ENCODE assay signal across 8 mouse cellular contexts in genomic region chr7:110018117-110018630, GRCm38 (mm10). TPM values are rescaled to one million over a fixed set of nuclear protein-coding genes. Genes with fewer than 3 reads are reported as not detected.
DNase-seq lines count a peak whose midpoint lies in the region; ATAC-seq and TF ChIP-seq lines count a peak whose summit lies in the region.

Gene Ipo7, plus strand, starts transcription at chr7:110018274.

- under 1% methylated on average over 48 of the region's 48 CpGs for WGBS in forebrain, embryonic 10.5 days
- WGBS in heart, embryonic 15.5 days: under 1% methylated on average over 48 of the region's 48 CpGs
- WGBS in liver, embryonic 14.5 days (ENCODE audit: insufficient replicate concordance): under 1% methylated on average over 48 of the region's 48 CpGs
- 0% methylated on average over 48 of the region's 48 CpGs for WGBS in neural tube, embryonic 11.5 days
- WGBS in stomach, postnatal 0 days: under 1% methylated on average over 48 of the region's 48 CpGs

- peak within 1 kb of the TSS; percentile 99 for H3K4me3 ChIP-seq in forebrain, embryonic 10.5 days
- peak within 1 kb of the TSS; percentile 95 for H3K4me3 ChIP-seq in heart, embryonic 15.5 days
- peak within 1 kb of the TSS; percentile 81 to 95 for H3K4me3 ChIP-seq in liver, embryonic 14.5 days (ENCODE audit: insufficient read depth in 1 of 2, low read depth in 2 of 2, low read length in 2 of 2)
- H3K4me3 ChIP-seq in neural tube, embryonic 11.5 days (ENCODE audit: low read depth, low read length): peak within 1 kb of the TSS; percentile 99
- peak within 1 kb of the TSS; percentile 98 for H3K4me3 ChIP-seq in stomach, postnatal 0 days (ENCODE audit: low read depth, low read length)

- peaks cover 16% of the 10 kb centered on the region for H3K4me1 ChIP-seq in forebrain, embryonic 10.5 days
- H3K4me1 ChIP-seq in heart, embryonic 15.5 days (replicated peaks): peaks cover 8% of the 10 kb centered on the region
- H3K4me1 ChIP-seq in liver, embryonic 14.5 days (replicated peaks; ENCODE audit: control insufficient read depth in 2 of 2, insufficient read depth in 2 of 2, low read length in 1 of 2): peaks cover 4 to 11% of the 10 kb centered on the region in 2 experiments
- no peaks in the 10 kb centered on the region for H3K4me1 ChIP-seq in neural tube, embryonic 11.5 days (ENCODE audit: control insufficient read depth, insufficient read depth, low read length)
- H3K4me1 ChIP-seq in stomach, postnatal 0 days (replicated peaks; ENCODE audit: control insufficient read depth, insufficient read depth): no peaks in the 10 kb centered on the region

- peak; percentile 24; the same call in 1 of the 2 replicates for TF ChIP-seq CTCF in liver, embryonic 14.5 days (IDR thresholded peaks at IDR 0.05; ENCODE audit: low read depth)
- peak; percentile 24; the same call in 1 of the 2 replicates for TF ChIP-seq CTCF in stomach, postnatal 0 days (IDR thresholded peaks at IDR 0.05; ENCODE audit: low read depth)

- H3K9me3 ChIP-seq in forebrain, embryonic 10.5 days: no peaks in the 10 kb centered on the region; the same call in 1 of the 2 replicates
- H3K9me3 ChIP-seq in heart, embryonic 15.5 days (replicated peaks): no peaks in the 10 kb centered on the region
- H3K9me3 ChIP-seq in liver, embryonic 14.5 days (ENCODE audit: control insufficient read depth, low read length): no peaks in the 10 kb centered on the region
- H3K9me3 ChIP-seq in neural tube, embryonic 11.5 days (ENCODE audit: control insufficient read depth, low read length): no peaks in the 10 kb centered on the region
- H3K9me3 ChIP-seq in stomach, postnatal 0 days (ENCODE audit: control insufficient read depth, low read length): no peaks in the 10 kb centered on the region

- ATAC-seq in CD4-positive, CD25-positive, alpha-beta regulatory T cell, adult 4 months: peak; percentile 97
- peak; percentile 97 for ATAC-seq in heart, embryonic 15.5 days (replicated peaks; ENCODE audit: insufficient number of reproducible peaks, insufficient read depth, low FRiP score, low read depth)
- ATAC-seq in liver, embryonic 14.5 days (ENCODE audit: insufficient read depth): peak; percentile 90
- peak; percentile 98 for ATAC-seq in neural tube, embryonic 11.5 days (ENCODE audit: insufficient read depth, low FRiP score, low TSS enrichment)
- ATAC-seq in stomach, postnatal 0 days (ENCODE audit: low FRiP score, low TSS enrichment): peak; percentile 97

- no peak for TF ChIP-seq EP300 in liver, embryonic 14.5 days (IDR thresholded peaks at IDR 0.05; ENCODE audit: low read depth)
- TF ChIP-seq EP300 in stomach, postnatal 0 days (optimal IDR thresholded peaks at IDR 0.05): no peak

- H3K27me3 ChIP-seq in forebrain, embryonic 10.5 days (ENCODE audit: poor library complexity, severe bottlenecking): no peaks in the 10 kb centered on the region
- no peaks in the 10 kb centered on the region for H3K27me3 ChIP-seq in heart, embryonic 15.5 days
- H3K27me3 ChIP-seq in liver, embryonic 14.5 days (ENCODE audit: control insufficient read depth, insufficient read depth, low read length): no peaks in the 10 kb centered on the region
- H3K27me3 ChIP-seq in neural tube, embryonic 11.5 days (ENCODE audit: control insufficient read depth, insufficient read depth, low read length): no peaks in the 10 kb centered on the region
- H3K27me3 ChIP-seq in stomach, postnatal 0 days (ENCODE audit: control insufficient read depth, insufficient read depth, low read length): no peaks in the 10 kb centered on the region

- peak within 1 kb of the TSS; percentile 98 for H3K9ac ChIP-seq in heart, embryonic 15.5 days
- H3K9ac ChIP-seq in liver, embryonic 14.5 days (replicated peaks): peak within 1 kb of the TSS; percentile 80
- peak within 1 kb of the TSS; percentile 96 for H3K9ac ChIP-seq in neural tube, embryonic 11.5 days (ENCODE audit: low read length)
- H3K9ac ChIP-seq in stomach, postnatal 0 days (ENCODE audit: low read length): peak within 1 kb of the TSS; percentile 96

- peak within 1 kb of the TSS; percentile 98 for H3K27ac ChIP-seq in forebrain, embryonic 10.5 days
- H3K27ac ChIP-seq in heart, embryonic 15.5 days: peak within 1 kb of the TSS; percentile 95
- peak within 1 kb of the TSS; percentile 46 for H3K27ac ChIP-seq in liver, embryonic 14.5 days
- peak within 1 kb of the TSS; percentile 72 for H3K27ac ChIP-seq in neural tube, embryonic 11.5 days (ENCODE audit: low read depth, low read length)
- peak within 1 kb of the TSS; percentile 97 for H3K27ac ChIP-seq in stomach, postnatal 0 days (replicated peaks)

- DNase-seq in c-Kit-negative CD71-positive TER-119-positive erythroid progenitor cells, embryonic 14.5 days (ENCODE audit: low read depth, low spot score): peak; percentile 77
- DNase-seq in forebrain, embryonic 10.5 days (ENCODE audit: extremely low spot score, low spot score): peak; percentile 93
- peak; percentile 95 to 97 for DNase-seq in kidney, postnatal 25 days
- DNase-seq in liver, embryonic 14.5 days (ENCODE audit: low read depth in 3 of 3, low spot score in 3 of 3): peak; percentile 79 to 83 (median 80)
- DNase-seq in neural tube, embryonic 11.5 days (ENCODE audit: low spot score): peak; percentile 94
- peak; percentile 94 for DNase-seq in stomach, postnatal 0 days (ENCODE audit: low spot score)

- peak within 1 kb of the TSS; percentile 80 for H3K4me2 ChIP-seq in heart, embryonic 15.5 days
- peak within 1 kb of the TSS; percentile 95 for H3K4me2 ChIP-seq in liver, embryonic 14.5 days (ENCODE audit: low read depth)
- peak within 1 kb of the TSS; percentile 60 for H3K4me2 ChIP-seq in neural tube, embryonic 11.5 days (ENCODE audit: low read depth)
- H3K4me2 ChIP-seq in stomach, postnatal 0 days (replicated peaks; ENCODE audit: low read depth): peak within 1 kb of the TSS; percentile 84

- peaks cover 30% of the 10 kb centered on the region for H3K36me3 ChIP-seq in forebrain, embryonic 10.5 days (replicated peaks)
- no peaks in the 10 kb centered on the region for H3K36me3 ChIP-seq in heart, embryonic 15.5 days
- H3K36me3 ChIP-seq in liver, embryonic 14.5 days (replicated peaks; ENCODE audit: control insufficient read depth, insufficient read depth, low read depth): no peaks in the 10 kb centered on the region; the same call in 1 of the 2 replicates
- H3K36me3 ChIP-seq in neural tube, embryonic 11.5 days (ENCODE audit: control insufficient read depth, insufficient read depth, low read length): no peaks in the 10 kb centered on the region
- no peaks in the 10 kb centered on the region for H3K36me3 ChIP-seq in stomach, postnatal 0 days (ENCODE audit: control insufficient read depth, insufficient read depth, low read length)

RNA-seq across cellular contexts. Expression of gene Ipo7, which starts in this region (rescaled TPM):
- polyA plus RNA-seq in CD4-positive, CD25-positive, alpha-beta regulatory T cell, adult 4 months (2017; shearing (Covaris generic)): 10 to 100 TPM; 24.0 to 33.0 TPM
- polyA plus RNA-seq in forebrain, embryonic 10.5 days (2016; fragmentation: Nextera tagmentation; extraction: Ambion mirVana): 62.7 and 65.9 TPM in 2 replicates
- 34.3 and 35.3 TPM in 2 replicates for polyA plus RNA-seq in heart, embryonic 15.5 days (2015; fragmentation: Nextera tagmentation; extraction: Ambion mirVana)
- polyA plus RNA-seq in liver, embryonic 14.5 days (2012; rRNA removed): 13.6 and 22.2 TPM in 2 replicates
- polyA plus RNA-seq in liver, embryonic 14.5 days (2014; fragmentation: Nextera tagmentation; extraction: Ambion mirVana): 9.1 and 10.2 TPM in 2 replicates
- polyA plus RNA-seq in neural tube, embryonic 11.5 days (2014; fragmentation: Nextera tagmentation; extraction: Ambion mirVana): 30.7 and 36.3 TPM in 2 replicates
- polyA plus RNA-seq in stomach, postnatal 0 days (2015; fragmentation: Nextera tagmentation; extraction: Ambion mirVana): 15.6 and 16.5 TPM in 2 replicates

Comparison
In these comparisons a context has a peak if more than half of its experiments do, and no peak if none do; other contexts are left out.
1. Peak in every context shown above with its lines: DNase-seq, ATAC-seq, H3K4me3 ChIP-seq and H3K27ac ChIP-seq.
2. H3K27ac ChIP-seq: peak in every context shown above with its lines; median percentile 98 in forebrain, embryonic 10.5 days; 97 in stomach, postnatal 0 days; 95 in heart, embryonic 15.5 days; 72 in neural tube, embryonic 11.5 days; 46 in liver, embryonic 14.5 days.